Mouse (Mus musculus) MEL (cell line): ENCODE results near the gene Hoxc6. TPM values are rescaled to one million over a fixed set of nuclear protein-coding genes. Genes with fewer than 3 reads are reported as not detected.

ENCODE experiments used
- DNase-seq: peaks from one replicate; pipeline ENCODE4 v3.0.0; 2011; ENCODE audit warnings: low read depth, low spot score
- H3K27ac ChIP-seq: 2 replicates; pipeline ENCODE4 v1.5.1; 2012; ENCODE audit warnings: low read depth, mild to moderate bottlenecking, control low read depth, low read length, moderate library complexity; ENCODE audit not compliant: control insufficient read depth
- H3K27me3 ChIP-seq, 2 experiments: fragments of 150-350 bp in 1 of 2; sonication (generic) in 1 of 2; 2 replicates each; pipeline ENCODE4 v1.6.1; 2012; ENCODE audit warnings: low read length in 2 of 2, mild to moderate bottlenecking in 2 of 2, improper control_type of control experiment in 1 of 2, moderate library complexity in 1 of 2; ENCODE audit not compliant: insufficient read depth in 2 of 2, control insufficient read depth in 1 of 2
- H3K36me3 ChIP-seq, 2 experiments: 2 replicates each; pipeline ENCODE4 v1.6.1; 2012 to 2014; ENCODE audit warnings: low read length in 2 of 2, improper control_type of control experiment in 1 of 2, inconsistent platforms in 1 of 2, mild to moderate bottlenecking in 1 of 2; ENCODE audit not compliant: insufficient read depth in 2 of 2, control insufficient read depth in 1 of 2
- H3K4me1 ChIP-seq, 2 experiments: fragments of 150-350 bp in 1 of 2; sonication (generic) in 1 of 2; 2 replicates each; pipeline ENCODE4 v1.6.1; 2012; ENCODE audit warnings: low read length in 2 of 2, improper control_type of control experiment in 1 of 2, mild to moderate bottlenecking in 1 of 2; ENCODE audit not compliant: insufficient read depth in 2 of 2, control insufficient read depth in 1 of 2
- H3K4me3 ChIP-seq, 2 experiments: fragments of 150-350 bp in 1 of 2; sonication (generic) in 1 of 2; 2 replicates each; pipeline ENCODE4 v1.5.1; 2012; ENCODE audit warnings: low read depth in 2 of 2, low read length in 2 of 2, mild to moderate bottlenecking in 2 of 2, moderate library complexity in 2 of 2, control low read depth in 1 of 2, improper control_type of control experiment in 1 of 2; ENCODE audit not compliant: control insufficient read depth in 1 of 2, insufficient read depth in 1 of 2
- H3K79me2 ChIP-seq: 2 replicates; pipeline ENCODE4 v1.6.1; 2012; ENCODE audit warnings: mild to moderate bottlenecking, low read length, moderate library complexity; ENCODE audit not compliant: control insufficient read depth, poor library complexity, insufficient read depth
- H3K9ac ChIP-seq: 2 replicates; pipeline ENCODE4 v1.6.1; 2012; ENCODE audit warnings: low read depth, mild to moderate bottlenecking, control low read depth, low read length, moderate library complexity; ENCODE audit not compliant: control insufficient read depth, poor library complexity, severe bottlenecking
- H3K9me3 ChIP-seq: fragments of 150-350 bp; sonication (generic); replicated peaks from 2 replicates; pipeline ENCODE4 v1.6.1; 2012; ENCODE audit warnings: mild to moderate bottlenecking, low read length, improper control_type of control experiment, moderate library complexity; ENCODE audit not compliant: insufficient read depth
- CHD1 ChIP-seq: IDR thresholded peaks from 2 replicates; pipeline ENCODE4 v1.6.1; 2012; ENCODE audit warnings: low read depth, mild to moderate bottlenecking, inconsistent platforms, low read length, improper control_type of control experiment
- CHD2 ChIP-seq: IDR thresholded peaks from 2 replicates; pipeline ENCODE4 v1.6.1; 2011; ENCODE audit warnings: low read length, improper control_type of control experiment
- CTCF ChIP-seq, 3 experiments: IDR thresholded peaks in 2 of 3; conservative IDR thresholded peaks in 1 of 3; 2 replicates each; pipeline ENCODE4 v1.5.1; 2011 to 2012; ENCODE audit warnings: low read length in 3 of 3, low read depth in 2 of 3, mild to moderate bottlenecking in 2 of 3, improper control_type of control experiment in 1 of 3, inconsistent platforms in 1 of 3, mixed read lengths in 1 of 3, moderate library complexity in 1 of 3; ENCODE audit not compliant: control insufficient read depth in 1 of 3, insufficient read depth in 1 of 3, poor library complexity in 1 of 3, severe bottlenecking in 1 of 3
- E2F4 ChIP-seq: IDR thresholded peaks from 2 replicates; pipeline ENCODE4 v1.6.1; 2011; ENCODE audit warnings: low read depth, low read length, improper control_type of control experiment, borderline replicate concordance
- ETS1 ChIP-seq: IDR thresholded peaks from 2 replicates; pipeline ENCODE4 v1.6.1; 2012; ENCODE audit warnings: low read depth, mild to moderate bottlenecking, inconsistent platforms, low read length, improper control_type of control experiment, moderate library complexity
- JUND ChIP-seq: IDR thresholded peaks from 2 replicates; pipeline ENCODE4 v1.6.1; 2011; ENCODE audit warnings: low read depth, mild to moderate bottlenecking, improper control_type of control experiment, low read length
- KAT2A ChIP-seq: conservative IDR thresholded peaks from 2 replicates; pipeline ENCODE4 v1.6.1; 2012; ENCODE audit warnings: low read depth, low read length, improper control_type of control experiment, inconsistent platforms
- MAFK ChIP-seq: IDR thresholded peaks from 2 replicates; pipeline ENCODE4 v1.6.1; 2011; ENCODE audit warnings: low read depth, mild to moderate bottlenecking, low read length, improper control_type of control experiment, borderline replicate concordance
- MAX ChIP-seq: IDR thresholded peaks from 2 replicates; pipeline ENCODE4 v1.6.1; 2011; ENCODE audit warnings: low read length, improper control_type of control experiment
- MYC ChIP-seq: IDR thresholded peaks from 2 replicates; pipeline ENCODE4 v1.6.1; 2011; ENCODE audit warnings: low read depth, mild to moderate bottlenecking, low read length, improper control_type of control experiment, moderate library complexity
- POLR2AphosphoS2 ChIP-seq: IDR thresholded peaks from 2 replicates; pipeline ENCODE4 v1.6.1; 2011; ENCODE audit warnings: low read length, improper control_type of control experiment
- RAD21 ChIP-seq: IDR thresholded peaks from 2 replicates; pipeline ENCODE4 v1.6.1; 2011; ENCODE audit warnings: mild to moderate bottlenecking, low read depth, low read length, improper control_type of control experiment
- RCOR1 ChIP-seq: IDR thresholded peaks from 2 replicates; pipeline ENCODE4 v1.6.1; 2012; ENCODE audit warnings: low read depth, mild to moderate bottlenecking, inconsistent platforms, low read length, improper control_type of control experiment
- TCF12 ChIP-seq: IDR thresholded peaks from 2 replicates; pipeline ENCODE4 v1.6.1; 2014; ENCODE audit warnings: low read depth, mild to moderate bottlenecking, inconsistent platforms, low read length, improper control_type of control experiment, moderate library complexity
- UBTF ChIP-seq: IDR thresholded peaks from 2 replicates; pipeline ENCODE4 v1.6.1; 2012; ENCODE audit warnings: low read depth, mild to moderate bottlenecking, inconsistent platforms, low read length, improper control_type of control experiment, moderate library complexity, borderline replicate concordance; ENCODE audit not compliant: insufficient read depth
- ZC3H11A ChIP-seq: IDR thresholded peaks from 2 replicates; pipeline ENCODE4 v1.6.1; 2012; ENCODE audit warnings: low read depth, mild to moderate bottlenecking, inconsistent platforms, low read length, improper control_type of control experiment
- ZKSCAN1 ChIP-seq: IDR thresholded peaks from 2 replicates; pipeline ENCODE4 v1.6.1; 2012; ENCODE audit warnings: low read depth, mild to moderate bottlenecking, inconsistent platforms, low read length, improper control_type of control experiment, moderate library complexity
- ZMIZ1 ChIP-seq: IDR thresholded peaks from 2 replicates; pipeline ENCODE4 v1.6.1; 2012; ENCODE audit warnings: low read depth, mild to moderate bottlenecking, inconsistent platforms, low read length, improper control_type of control experiment, moderate library complexity
- polyA plus RNA-seq, 2 experiments: library from polyadenylated mRNA; stranded (reverse) in 1 of 2; unstranded in 1 of 2; fragments of >175 nt in 1 of 2; fragments of >200 nt in 1 of 2; gene quantifications; 2 replicates each; pipeline versions ENCODE4 v1.2.1 to v1.2.4; 2012; ENCODE audit warnings: low replicate concordance in 2 of 2, low read depth in 1 of 2; ENCODE audit not compliant: insufficient read length in 2 of 2, insufficient read depth in 1 of 2, missing spikeins in 1 of 2
- total RNA-seq: library from RNA; depleted of rRNA; stranded (reverse); fragments of 300-350 nt; gene quantifications from 2 replicates; pipeline ENCODE4 v1.2.3, GENCODE M21; 2012

The Hoxc6 gene
- total and polyA plus RNA-seq, 3 experiments = 2.3 to 9.4 TPM; not detected in 1

- no peaks in the 10 kb centered on the region for H3K36me3 ChIP-seq
- no peak for TF ChIP-seq POLR2AphosphoS2
- no peak for TF ChIP-seq MAFK
- no peak for TF ChIP-seq MYC
- TF ChIP-seq CTCF (IDR thresholded peaks at IDR 0.05 in 2 of 3, conservative IDR thresholded peaks at IDR 0.05 in 1 of 3; ENCODE audit: control insufficient read depth in 1 of 3, insufficient read depth in 1 of 3, low read depth in 2 of 3, low read length in 3 of 3, poor library complexity in 1 of 3, severe bottlenecking in 1 of 3) = no peak
- TF ChIP-seq KAT2A = no peak
- no peak for TF ChIP-seq CHD2
- TF ChIP-seq ZMIZ1 = no peak
- TF ChIP-seq CHD1 = no peak
- no peak for TF ChIP-seq RCOR1
- no peak for TF ChIP-seq ZC3H11A
- no peak for TF ChIP-seq UBTF
- no peak for TF ChIP-seq JUND
- no peak for TF ChIP-seq ETS1
- no peak for TF ChIP-seq TCF12
- no peak for TF ChIP-seq RAD21
- TF ChIP-seq E2F4 = no peak
- no peaks in the 10 kb centered on the region for H3K4me1 ChIP-seq
- no peaks in the 10 kb centered on the region for H3K79me2 ChIP-seq
- no peak within 1 kb of the TSS for H3K4me3 ChIP-seq
- no peak for DNase-seq
- no peak within 1 kb of the TSS for H3K27ac ChIP-seq
- no peaks in the 10 kb centered on the region for H3K9me3 ChIP-seq
- no peak within 1 kb of the TSS for H3K9ac ChIP-seq
- peaks cover 26 to 43% of the 10 kb centered on the region in 2 experiments for H3K27me3 ChIP-seq
Measured at GRCm38 (mm10) chr15:102954192-102955006, 43.7 kb upstream of the Hoxc6 start, which contains the start of gene Hoxc11. TSS of gene Hoxc11 (plus strand) at chr15:102954427.

GRCm38 (mm10) chr15:102955007-102955382 lies 43.1 kb upstream of the Hoxc6 start:
- no peak for DNase-seq
- peaks cover 28 to 49% of the 10 kb centered on the region in 2 experiments for H3K27me3 ChIP-seq
- H3K9ac ChIP-seq = no peak overlapping the region
- no peaks in the 10 kb centered on the region for H3K4me1 ChIP-seq
- H3K79me2 ChIP-seq = no peaks in the 10 kb centered on the region
- H3K36me3 ChIP-seq = no peaks in the 10 kb centered on the region
- no peak overlapping the region for H3K4me3 ChIP-seq
- TF ChIP-seq MAX (no peak), CHD2 (no peak), UBTF (no peak), ZKSCAN1 (no peak)
- H3K27ac ChIP-seq = no peak overlapping the region
- no peaks in the 10 kb centered on the region for H3K9me3 ChIP-seq
